In the genomic region with DNA sequence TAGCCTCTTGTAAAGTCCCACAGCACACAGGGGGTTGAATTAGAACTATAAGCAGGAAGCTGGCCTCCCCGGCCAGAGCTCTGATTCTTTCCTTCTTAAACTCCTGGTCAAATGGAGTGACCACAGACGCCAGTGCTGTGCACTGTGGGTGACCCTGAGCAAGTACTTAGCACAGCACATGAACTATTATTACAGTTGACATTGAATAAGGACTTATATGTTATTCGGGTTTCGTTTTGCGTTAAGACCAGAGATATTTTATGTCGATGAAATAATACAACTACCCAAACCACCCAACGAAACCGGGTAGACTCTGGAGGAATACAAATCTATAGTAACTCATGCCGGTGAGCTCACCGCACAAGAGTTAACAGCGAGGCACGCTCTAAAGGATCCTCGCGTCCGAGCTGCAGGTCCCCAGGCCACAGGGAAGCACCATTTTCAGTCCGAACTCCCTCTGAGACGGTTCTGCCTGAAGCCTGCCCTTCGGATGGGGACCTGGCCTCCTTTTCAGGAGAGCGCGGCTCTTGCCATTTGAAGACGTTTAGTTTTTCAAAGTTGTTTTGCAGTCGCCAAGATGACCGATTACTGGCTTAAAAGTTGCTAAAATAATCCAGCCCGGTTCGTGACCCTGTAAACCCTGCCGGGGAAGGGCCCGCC, we compare ENCODE assay signal across 8 mouse cellular contexts. TPM values are rescaled to one million over a fixed set of nuclear protein-coding genes. Genes with fewer than 3 reads are reported as not detected.
DNase-seq lines count a peak whose midpoint lies in the region; ATAC-seq lines count a peak whose summit lies in the region.

No protein-coding gene starts in this region.

- no peaks in the 10 kb centered on the region for H3K9me3 ChIP-seq in lung, embryonic 16.5 days (ENCODE audit: control insufficient read depth, low read length)
- H3K9me3 ChIP-seq in midbrain, embryonic 13.5 days = no peaks in the 10 kb centered on the region

- H3K4me3 ChIP-seq in lung, embryonic 16.5 days (ENCODE audit: low read length) = peak overlapping the region; percentile 80
- peak overlapping the region; percentile 56 for H3K4me3 ChIP-seq in midbrain, embryonic 13.5 days (replicated peaks)

- 1% methylated on average over 27 of the region's 27 CpGs for WGBS in lung, embryonic 16.5 days
- WGBS in midbrain, embryonic 13.5 days = 2% methylated on average over 27 of the region's 27 CpGs

- no peak for DNase-seq in lung, postnatal 14 days
- peak; percentile 46 for DNase-seq in embryo, embryonic 11 days
- DNase-seq in induced T-regulatory cell, adult 2 months (ENCODE audit: low read depth) = peak; percentile 61
- DNase-seq in thymus, postnatal 0 days (ENCODE audit: low spot score) = no peak

- H3K4me2 ChIP-seq in lung, embryonic 16.5 days (ENCODE audit: low read depth, low read length) = peak overlapping the region; percentile 77
- peak overlapping the region; percentile 72 for H3K4me2 ChIP-seq in midbrain, embryonic 13.5 days (replicated peaks)

- peak overlapping the region; percentile 79 for H3K9ac ChIP-seq in lung, embryonic 16.5 days (ENCODE audit: low read length)
- peak overlapping the region; percentile 67 for H3K9ac ChIP-seq in midbrain, embryonic 13.5 days (replicated peaks)

- no peak for ATAC-seq in lung, embryonic 16.5 days (ENCODE audit: low read depth)
- peak; percentile 18 for ATAC-seq in midbrain, embryonic 13.5 days
- no peak for ATAC-seq in erythroid progenitor cell, adult 5-6 weeks (replicated peaks; ENCODE audit: low FRiP score, poor library complexity, severe bottlenecking)
- ATAC-seq in granulocyte monocyte progenitor cell, adult 5-6 weeks (replicated peaks; ENCODE audit: poor library complexity, severe bottlenecking) = no peak

- H3K4me1 ChIP-seq in lung, embryonic 16.5 days (replicated peaks; ENCODE audit: control insufficient read depth, insufficient read depth, low read length) = peaks cover 11% of the 10 kb centered on the region
- H3K4me1 ChIP-seq in midbrain, embryonic 13.5 days (replicated peaks) = peaks cover 11% of the 10 kb centered on the region

- H3K36me3 ChIP-seq in lung, embryonic 16.5 days (ENCODE audit: control insufficient read depth, insufficient read depth, low read length) = no peaks in the 10 kb centered on the region
- H3K36me3 ChIP-seq in midbrain, embryonic 13.5 days = no peaks in the 10 kb centered on the region

- peak overlapping the region; percentile 78 for H3K27ac ChIP-seq in lung, embryonic 16.5 days (ENCODE audit: low read length)
- no peak overlapping the region for H3K27ac ChIP-seq in midbrain, embryonic 13.5 days

- H3K27me3 ChIP-seq in lung, embryonic 16.5 days (ENCODE audit: control insufficient read depth, insufficient read depth, low read depth, low read length) = no peaks in the 10 kb centered on the region
- H3K27me3 ChIP-seq in midbrain, embryonic 13.5 days = no peaks in the 10 kb centered on the region

RNA-seq across cellular contexts. Expression of gene Eef2kmt, which starts 0.6 kb away (rescaled TPM):
- 24.8 and 30.5 TPM in 2 replicates for polyA plus RNA-seq in lung, embryonic 16.5 days (2015; fragmentation: Nextera tagmentation; extraction: Ambion mirVana)
- 8.1 and 8.5 TPM in 2 replicates for polyA plus RNA-seq in midbrain, embryonic 13.5 days (2015; fragmentation: Nextera tagmentation; extraction: Ambion mirVana)
- 3.6 and 4.2 TPM in 2 replicates for total RNA-seq in erythroid progenitor cell, adult 5-6 weeks (2015; ENCODE audit: low replicate concordance)
- total RNA-seq in erythroid progenitor cell, adult 5-6 weeks (2017; ENCODE audit: low replicate concordance) = 1.2 TPM in 1 of 2 replicates, not detected in the other
- 13.9 and 15.5 TPM in 2 replicates for polyA plus RNA-seq in thymus, postnatal 0 days (2015; fragmentation: Nextera tagmentation; extraction: Ambion mirVana)
- total RNA-seq in granulocyte monocyte progenitor cell, adult 5-6 weeks (2014; fragmentation: Nextera tagmentation) = 28.8 and 49.0 TPM in 2 replicates
- 17.9 and 23.1 TPM in 2 replicates for total RNA-seq in granulocyte monocyte progenitor cell, adult 5-6 weeks (2017)

RNA-seq across cellular contexts. Expression of gene Alg1, which starts 21.8 kb away (rescaled TPM):
- polyA plus RNA-seq in lung, embryonic 16.5 days (2015; fragmentation: Nextera tagmentation; extraction: Ambion mirVana) = 32.7 and 34.1 TPM in 2 replicates
- 30.8 and 35.3 TPM in 2 replicates for polyA plus RNA-seq in midbrain, embryonic 13.5 days (2015; fragmentation: Nextera tagmentation; extraction: Ambion mirVana)
- total RNA-seq in erythroid progenitor cell, adult 5-6 weeks (2015; ENCODE audit: low replicate concordance) = 9.7 and 14.7 TPM in 2 replicates
- total RNA-seq in erythroid progenitor cell, adult 5-6 weeks (2017; ENCODE audit: low replicate concordance) = 0.83 and 8.2 TPM in 2 replicates
- 31.6 TPM in 2 replicates for polyA plus RNA-seq in thymus, postnatal 0 days (2015; fragmentation: Nextera tagmentation; extraction: Ambion mirVana)
- 16.7 and 26.9 TPM in 2 replicates for total RNA-seq in granulocyte monocyte progenitor cell, adult 5-6 weeks (2014; fragmentation: Nextera tagmentation)
- 18.3 and 19.9 TPM in 2 replicates for total RNA-seq in granulocyte monocyte progenitor cell, adult 5-6 weeks (2017)

RNA-seq across cellular contexts. Expression of gene AU021092, which starts 33.1 kb away (rescaled TPM):
- polyA plus RNA-seq in lung, embryonic 16.5 days (2015; fragmentation: Nextera tagmentation; extraction: Ambion mirVana) = 60.9 and 81.8 TPM in 2 replicates
- polyA plus RNA-seq in midbrain, embryonic 13.5 days (2015; fragmentation: Nextera tagmentation; extraction: Ambion mirVana) = 11.7 and 12.2 TPM in 2 replicates
- not detected in 2 replicates for total RNA-seq in erythroid progenitor cell, adult 5-6 weeks (2015; ENCODE audit: low replicate concordance)
- not detected in 2 replicates for total RNA-seq in erythroid progenitor cell, adult 5-6 weeks (2017; ENCODE audit: low replicate concordance)
- 1.0 and 1.1 TPM in 2 replicates for polyA plus RNA-seq in thymus, postnatal 0 days (2015; fragmentation: Nextera tagmentation; extraction: Ambion mirVana)
- total RNA-seq in granulocyte monocyte progenitor cell, adult 5-6 weeks (2014; fragmentation: Nextera tagmentation) = not detected in 2 replicates
- total RNA-seq in granulocyte monocyte progenitor cell, adult 5-6 weeks (2017) = not detected in 2 replicates

RNA-seq across cellular contexts. Expression of gene Nagpa, which starts 51.4 kb away (rescaled TPM):
- 22.1 and 23.5 TPM in 2 replicates for polyA plus RNA-seq in lung, embryonic 16.5 days (2015; fragmentation: Nextera tagmentation; extraction: Ambion mirVana)
- polyA plus RNA-seq in midbrain, embryonic 13.5 days (2015; fragmentation: Nextera tagmentation; extraction: Ambion mirVana) = 8.6 and 10.1 TPM in 2 replicates
- 4.2 and 25.2 TPM in 2 replicates for total RNA-seq in erythroid progenitor cell, adult 5-6 weeks (2015; ENCODE audit: low replicate concordance)
- total RNA-seq in erythroid progenitor cell, adult 5-6 weeks (2017; ENCODE audit: low replicate concordance) = 1.7 and 5.7 TPM in 2 replicates
- 16.3 and 18.0 TPM in 2 replicates for polyA plus RNA-seq in thymus, postnatal 0 days (2015; fragmentation: Nextera tagmentation; extraction: Ambion mirVana)
- 42.0 and 68.1 TPM in 2 replicates for total RNA-seq in granulocyte monocyte progenitor cell, adult 5-6 weeks (2014; fragmentation: Nextera tagmentation)
- total RNA-seq in granulocyte monocyte progenitor cell, adult 5-6 weeks (2017) = 64.8 and 75.8 TPM in 2 replicates

Comparison
In these comparisons a context has a peak if more than half of its experiments do, and no peak if none do; other contexts are left out.
1. DNase-seq: peak in embryo, embryonic 11 days (single experiment) and induced T-regulatory cell, adult 2 months (single experiment); none in lung, postnatal 14 days (single experiment) and thymus, postnatal 0 days (single experiment).